Mouse (Mus musculus): ENCODE measurements around the gene Degs2. TPM values are rescaled to one million over a fixed set of nuclear protein-coding genes. Genes with fewer than 3 reads are reported as not detected.
A peak's percentile ranks its signal among the peaks of the same experiment; 100 is the strongest.

The Degs2 gene
- polyA plus RNA-seq, 1 experiment: not detected

- Histone ChIP-seq H3K4me3 (ENCODE audit: insufficient read depth, low read depth, low read length) (no peak overlapping the region), H3K27ac (replicated peaks; ENCODE audit: low read depth, low read length) (peak overlapping the region; percentile 31; the same call in 1 of the 2 replicates), H3K4me1 (ENCODE audit: control insufficient read depth, insufficient read depth, insufficient read length, low read length) (peaks cover 3% of the 10 kb centered on the region; the same call in 1 of the 2 replicates)
These were observed 8.9 kb upstream of the Degs2 start for GRCm38 (mm10) chr12:108710861-108711615.

- Histone ChIP-seq H3K4me1 (ENCODE audit: control insufficient read depth, insufficient read depth, insufficient read length, low read length) (peaks cover 3% of the 10 kb centered on the region; the same call in 1 of the 2 replicates), H3K27ac (replicated peaks; ENCODE audit: low read depth, low read length) (no peak overlapping the region), H3K4me3 (ENCODE audit: insufficient read depth, low read depth, low read length) (no peak overlapping the region)
These were observed 8.1 kb upstream of the Degs2 start for GRCm38 (mm10) chr12:108709964-108710765.

- no peak overlapping the region for H3K27ac ChIP-seq (replicated peaks; ENCODE audit: low read depth, low read length)
- peaks cover 3% of the 10 kb centered on the region; the same call in 1 of the 2 replicates for H3K4me1 ChIP-seq (ENCODE audit: control insufficient read depth, insufficient read depth, insufficient read length, low read length)
- H3K4me3 ChIP-seq (ENCODE audit: insufficient read depth, low read depth, low read length): no peak overlapping the region
These were observed 7.3 kb upstream of the Degs2 start for GRCm38 (mm10) chr12:108709386-108709785.

- Histone ChIP-seq H3K4me1 (ENCODE audit: control insufficient read depth, insufficient read depth, insufficient read length, low read length) (no peaks in the 10 kb centered on the region), H3K27ac (replicated peaks; ENCODE audit: low read depth, low read length) (no peak overlapping the region), H3K4me3 (ENCODE audit: insufficient read depth, low read depth, low read length) (no peak overlapping the region)
These were observed 4.0 kb upstream of the Degs2 start for GRCm38 (mm10) chr12:108706129-108706528.

GRCm38 (mm10) chr12:108705486-108705885 lies 3.4 kb upstream of the Degs2 start:
- H3K27ac ChIP-seq (replicated peaks; ENCODE audit: low read depth, low read length): no peak overlapping the region
- no peak overlapping the region for H3K4me3 ChIP-seq (ENCODE audit: insufficient read depth, low read depth, low read length)
- H3K4me1 ChIP-seq (ENCODE audit: control insufficient read depth, insufficient read depth, insufficient read length, low read length): no peaks in the 10 kb centered on the region

GRCm38 (mm10) chr12:108701221-108701620 lies 894 bp downstream of the Degs2 start:
- no peak overlapping the region for H3K27ac ChIP-seq (replicated peaks; ENCODE audit: low read depth, low read length)
- peaks cover 3% of the 10 kb centered on the region; the same call in 1 of the 2 replicates for H3K4me1 ChIP-seq (ENCODE audit: control insufficient read depth, insufficient read depth, insufficient read length, low read length)
- no peak overlapping the region for H3K4me3 ChIP-seq (ENCODE audit: insufficient read depth, low read depth, low read length)

GRCm38 (mm10) chr12:108700037-108700436 lies 2.1 kb downstream of the Degs2 start:
- H3K4me1 ChIP-seq (ENCODE audit: control insufficient read depth, insufficient read depth, insufficient read length, low read length): peaks cover 3% of the 10 kb centered on the region; the same call in 1 of the 2 replicates
- no peak overlapping the region for H3K27ac ChIP-seq (replicated peaks; ENCODE audit: low read depth, low read length)
- no peak overlapping the region for H3K4me3 ChIP-seq (ENCODE audit: insufficient read depth, low read depth, low read length)

- Histone ChIP-seq H3K27ac (replicated peaks; ENCODE audit: low read depth, low read length) (no peak overlapping the region), H3K4me1 (ENCODE audit: control insufficient read depth, insufficient read depth, insufficient read length, low read length) (peaks cover 3% of the 10 kb centered on the region; the same call in 1 of the 2 replicates), H3K4me3 (ENCODE audit: insufficient read depth, low read depth, low read length) (no peak overlapping the region)
These were observed 2.5 kb downstream of the Degs2 start for GRCm38 (mm10) chr12:108699576-108699975.

- Histone ChIP-seq H3K4me3 (ENCODE audit: insufficient read depth, low read depth, low read length) (no peak overlapping the region), H3K27ac (replicated peaks; ENCODE audit: low read depth, low read length) (0 out of 2 replicates have a peak overlapping the region, but pooled peaks have one; percentile 28), H3K4me1 (ENCODE audit: control insufficient read depth, insufficient read depth, insufficient read length, low read length) (peaks cover 3% of the 10 kb centered on the region; the same call in 1 of the 2 replicates)
These were observed 3.2 kb downstream of the Degs2 start for GRCm38 (mm10) chr12:108698697-108699471.

- no peak overlapping the region for H3K4me3 ChIP-seq (ENCODE audit: insufficient read depth, low read depth, low read length)
- peaks cover 3% of the 10 kb centered on the region; the same call in 1 of the 2 replicates for H3K4me1 ChIP-seq (ENCODE audit: control insufficient read depth, insufficient read depth, insufficient read length, low read length)
- no peak overlapping the region for H3K27ac ChIP-seq (replicated peaks; ENCODE audit: low read depth, low read length)
These were observed 7.9 kb downstream of the Degs2 start for GRCm38 (mm10) chr12:108694223-108694622.

- H3K4me1 ChIP-seq (ENCODE audit: control insufficient read depth, insufficient read depth, insufficient read length, low read length): no peaks in the 10 kb centered on the region
- no peak overlapping the region for H3K4me3 ChIP-seq (ENCODE audit: insufficient read depth, low read depth, low read length)
- H3K27ac ChIP-seq (replicated peaks; ENCODE audit: low read depth, low read length): no peak overlapping the region
These were observed 8.5 kb downstream of the Degs2 start for GRCm38 (mm10) chr12:108693592-108693991.

- Histone ChIP-seq H3K4me1 (ENCODE audit: control insufficient read depth, insufficient read depth, insufficient read length, low read length) (peaks cover 10% of the 10 kb centered on the region; the same call in 1 of the 2 replicates), H3K4me3 (ENCODE audit: insufficient read depth, low read depth, low read length) (no peak overlapping the region), H3K27ac (replicated peaks; ENCODE audit: low read depth, low read length) (no peak overlapping the region)
These were observed 11.6 kb downstream of the Degs2 start for GRCm38 (mm10) chr12:108690529-108690928.

- H3K27ac ChIP-seq (replicated peaks; ENCODE audit: low read depth, low read length): no peak overlapping the region
- no peak overlapping the region for H3K4me3 ChIP-seq (ENCODE audit: insufficient read depth, low read depth, low read length)
- H3K4me1 ChIP-seq (ENCODE audit: control insufficient read depth, insufficient read depth, insufficient read length, low read length): peaks cover 11% of the 10 kb centered on the region
These were observed 12.9 kb downstream of the Degs2 start for GRCm38 (mm10) chr12:108689167-108689566.

GRCm38 (mm10) chr12:108686926-108687325 lies 15.2 kb downstream of the Degs2 start:
- no peak overlapping the region for H3K4me3 ChIP-seq (ENCODE audit: insufficient read depth, low read depth, low read length)
- H3K27ac ChIP-seq (replicated peaks; ENCODE audit: low read depth, low read length): no peak overlapping the region; the same call in 1 of the 2 replicates
- H3K4me1 ChIP-seq (ENCODE audit: control insufficient read depth, insufficient read depth, insufficient read length, low read length): peaks cover 11% of the 10 kb centered on the region

- peaks cover 13% of the 10 kb centered on the region for H3K4me1 ChIP-seq (ENCODE audit: control insufficient read depth, insufficient read depth, insufficient read length, low read length)
- H3K4me3 ChIP-seq (ENCODE audit: insufficient read depth, low read depth, low read length): no peak overlapping the region
- H3K27ac ChIP-seq (replicated peaks; ENCODE audit: low read depth, low read length): no peak overlapping the region; the same call in 1 of the 2 replicates
These were observed 15.7 kb downstream of the Degs2 start for GRCm38 (mm10) chr12:108686463-108686862.

All from brown adipose tissue, adult 24 weeks (tissue).